Mouse (Mus musculus): ENCODE data around the gene Disc1. TPM values are rescaled to one million over a fixed set of nuclear protein-coding genes. Genes with fewer than 3 reads are reported as not detected.

The Disc1 gene
- polyA plus RNA-seq, 1 experiment from 2014 or later = 2.3 TPM

DNA sequence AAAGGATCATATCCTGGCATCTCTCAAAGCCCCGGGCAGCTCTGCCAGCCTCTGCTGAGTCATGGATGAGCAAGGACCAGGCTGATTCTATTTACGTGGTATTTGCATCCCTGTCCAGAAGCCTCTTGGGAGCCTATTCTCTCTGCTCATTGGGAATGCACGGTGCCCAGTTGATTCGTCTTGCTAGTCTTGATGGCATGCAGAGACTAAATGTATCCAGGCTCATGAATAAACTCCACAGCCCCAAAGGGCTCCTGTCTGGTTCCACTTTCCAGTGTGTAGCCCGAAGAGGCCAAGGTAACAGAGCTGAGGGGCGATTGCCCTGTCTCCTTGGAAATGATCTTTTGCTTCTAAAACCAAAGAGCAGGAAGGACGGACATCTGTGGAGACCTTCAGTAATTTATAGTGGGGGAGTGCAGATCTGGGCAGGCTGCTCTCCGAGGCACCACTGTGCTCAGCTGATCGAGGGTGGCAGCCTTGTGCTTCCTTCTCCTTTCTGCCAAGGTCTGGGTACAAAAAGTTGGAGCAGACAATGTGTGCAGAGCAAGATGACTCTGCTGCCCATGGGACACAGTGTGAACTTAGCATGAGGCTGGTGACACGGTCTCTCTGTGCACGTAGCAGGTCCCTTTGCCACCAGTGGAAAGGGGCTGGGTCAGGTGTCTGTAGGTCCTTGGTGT is 201.2 kb downstream of the Disc1 start:
- H3K4me3 ChIP-seq = peak overlapping the region; percentile 36; the same call in 1 of the 2 replicates
- peak; percentile 82 for ATAC-seq (ENCODE audit: low FRiP score, low read depth)
- peak overlapping the region; percentile 95 for H3K27ac ChIP-seq (replicated peaks)
- peaks cover 13% of the 10 kb centered on the region for H3K27me3 ChIP-seq
- no peaks in the 10 kb centered on the region for H3K9me3 ChIP-seq
- 38% methylated on average over 11 of the region's 11 CpGs for WGBS
- H3K4me1 ChIP-seq = peaks cover 30% of the 10 kb centered on the region
- peak overlapping the region; percentile 49; the same call in 1 of the 2 replicates for H3K9ac ChIP-seq (replicated peaks)
- H3K4me2 ChIP-seq (replicated peaks) = peak overlapping the region; percentile 57
- no peaks in the 10 kb centered on the region for H3K36me3 ChIP-seq

GRCm38 (mm10) chr8:125257660-125258059 is 203.7 kb downstream of the Disc1 start:
- ATAC-seq (ENCODE audit: low FRiP score, low read depth) = no peak
- 62% methylated on average over 2 of the region's 2 CpGs for WGBS

DNA sequence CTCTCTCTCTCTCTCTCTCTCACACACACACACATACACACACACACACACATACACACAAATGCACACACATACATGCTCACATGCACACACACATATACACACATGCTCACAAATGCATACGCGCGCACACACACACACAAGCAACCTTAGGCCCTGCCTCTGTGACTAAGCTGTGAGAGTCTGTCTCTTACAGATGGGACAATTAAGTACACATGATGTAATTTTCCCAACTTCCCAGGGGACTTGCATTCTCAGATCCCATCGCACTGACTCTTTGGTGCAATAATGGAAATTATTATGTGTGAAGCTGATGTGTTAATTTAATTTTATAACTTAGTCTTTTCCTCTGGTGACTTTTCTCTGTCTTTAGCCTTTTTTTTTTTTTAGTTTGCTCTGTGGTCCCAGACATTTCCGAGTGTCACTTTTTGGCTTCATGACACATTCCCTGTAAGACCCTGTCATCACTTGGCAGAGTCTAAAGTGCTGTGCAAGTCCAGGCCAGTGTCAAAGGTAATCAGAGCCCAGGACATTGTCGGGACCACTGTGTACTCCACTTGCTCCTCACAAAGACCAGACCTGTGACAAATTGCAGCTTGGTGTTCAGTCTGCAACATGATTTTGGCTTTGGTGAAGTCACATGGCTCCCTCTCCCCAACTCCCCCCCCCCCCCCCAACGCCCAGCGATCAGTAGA is 205.0 kb downstream of the Disc1 start:
- WGBS = 79% methylated on average over 8 of the region's 8 CpGs
- H3K9ac ChIP-seq (replicated peaks) = no peak overlapping the region
- 0 out of 2 replicates have a peak overlapping the region, but pooled peaks have one; percentile 30 for H3K27ac ChIP-seq (replicated peaks)
- no peak overlapping the region for H3K4me2 ChIP-seq (replicated peaks)
- H3K9me3 ChIP-seq = no peaks in the 10 kb centered on the region
- peaks cover 15% of the 10 kb centered on the region for H3K27me3 ChIP-seq
- no peak overlapping the region for H3K4me3 ChIP-seq
- H3K36me3 ChIP-seq = no peaks in the 10 kb centered on the region
- no peak for ATAC-seq (ENCODE audit: low FRiP score, low read depth)
- peaks cover 21% of the 10 kb centered on the region for H3K4me1 ChIP-seq

More at GRCm38 (mm10) chr8:125257660-125258059, 203.7 kb downstream of the Disc1 start:
- Histone ChIP-seq H3K36me3 (no peaks in the 10 kb centered on the region), H3K4me1 (peaks cover 30% of the 10 kb centered on the region), H3K4me3 (no peak overlapping the region), H3K4me2 (replicated peaks) (no peak overlapping the region), H3K27ac (replicated peaks) (no peak overlapping the region), H3K9ac (replicated peaks) (no peak overlapping the region), H3K27me3 (peaks cover 15% of the 10 kb centered on the region), H3K9me3 (no peaks in the 10 kb centered on the region)

- Histone ChIP-seq H3K4me2 (replicated peaks) (no peak overlapping the region), H3K9ac (replicated peaks) (no peak overlapping the region), H3K36me3 (no peaks in the 10 kb centered on the region), H3K4me3 (no peak overlapping the region), H3K27me3 (peaks cover 35% of the 10 kb centered on the region), H3K27ac (replicated peaks) (no peak overlapping the region), H3K9me3 (no peaks in the 10 kb centered on the region), H3K4me1 (peaks cover 15% of the 10 kb centered on the region)
- WGBS = 73% methylated on average over 6 of the region's 6 CpGs
- ATAC-seq (ENCODE audit: low FRiP score, low read depth) = no peak
Observed at GRCm38 (mm10) chr8:125268181-125268705, 214.2 kb downstream of the Disc1 start.

- peaks cover 29% of the 10 kb centered on the region for H3K27me3 ChIP-seq
- H3K4me1 ChIP-seq = peaks cover 15% of the 10 kb centered on the region
- no peaks in the 10 kb centered on the region for H3K36me3 ChIP-seq
- ATAC-seq (ENCODE audit: low FRiP score, low read depth) = no peak
- H3K9me3 ChIP-seq = peaks cover 10% of the 10 kb centered on the region; the same call in 1 of the 2 replicates
- H3K9ac ChIP-seq (replicated peaks) = no peak overlapping the region
- H3K27ac ChIP-seq (replicated peaks) = no peak overlapping the region
- WGBS = 83% methylated on average over 7 of the region's 7 CpGs
- H3K4me2 ChIP-seq (replicated peaks) = no peak overlapping the region
- H3K4me3 ChIP-seq = no peak overlapping the region
Observed at GRCm38 (mm10) chr8:125270292-125270691, 216.3 kb downstream of the Disc1 start.

DNA sequence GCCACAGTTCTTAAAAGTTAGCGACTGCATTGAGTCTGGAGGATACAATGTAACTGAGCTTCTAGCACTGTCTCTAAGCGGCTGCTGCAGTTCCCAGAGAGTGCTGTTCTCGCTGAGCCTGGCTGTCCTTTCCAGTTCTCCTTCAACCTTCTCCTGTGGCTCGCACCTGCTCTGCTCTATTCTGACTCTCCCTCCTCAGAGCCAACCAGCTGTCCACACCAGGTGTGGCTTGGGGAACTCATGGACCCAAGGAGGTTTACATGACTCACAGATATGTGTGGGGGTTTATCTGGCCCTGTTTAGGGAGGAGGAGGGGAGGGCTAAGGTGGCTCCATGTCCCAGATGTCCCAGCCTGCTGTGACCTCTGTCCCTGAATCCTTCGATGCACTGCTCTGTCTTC is 217.4 kb downstream of the Disc1 start:
- H3K36me3 ChIP-seq = no peaks in the 10 kb centered on the region
- peaks cover 15% of the 10 kb centered on the region for H3K4me1 ChIP-seq
- no peak overlapping the region for H3K4me3 ChIP-seq
- no peak overlapping the region for H3K4me2 ChIP-seq (replicated peaks)
- peaks cover 29% of the 10 kb centered on the region for H3K27me3 ChIP-seq
- no peak overlapping the region for H3K9ac ChIP-seq (replicated peaks)
- H3K9me3 ChIP-seq = peaks cover 11% of the 10 kb centered on the region; the same call in 1 of the 2 replicates
- no peak overlapping the region for H3K27ac ChIP-seq (replicated peaks)
- ATAC-seq (ENCODE audit: low FRiP score, low read depth) = no peak
- 66% methylated on average over 5 of the region's 5 CpGs for WGBS

- 24% methylated on average over 13 of the region's 13 CpGs for WGBS
- Histone ChIP-seq H3K36me3 (no peaks in the 10 kb centered on the region), H3K4me1 (peaks cover 21% of the 10 kb centered on the region), H3K9me3 (peaks cover 11% of the 10 kb centered on the region; the same call in 1 of the 2 replicates), H3K9ac (replicated peaks) (no peak overlapping the region), H3K4me3 (no peak overlapping the region), H3K4me2 (replicated peaks) (no peak overlapping the region), H3K27me3 (peaks cover 28% of the 10 kb centered on the region), H3K27ac (replicated peaks) (peak overlapping the region; percentile 0; the same call in 1 of the 2 replicates)
- no peak for ATAC-seq (ENCODE audit: low FRiP score, low read depth)
Observed at GRCm38 (mm10) chr8:125272089-125272866, 218.3 kb downstream of the Disc1 start.

DNA sequence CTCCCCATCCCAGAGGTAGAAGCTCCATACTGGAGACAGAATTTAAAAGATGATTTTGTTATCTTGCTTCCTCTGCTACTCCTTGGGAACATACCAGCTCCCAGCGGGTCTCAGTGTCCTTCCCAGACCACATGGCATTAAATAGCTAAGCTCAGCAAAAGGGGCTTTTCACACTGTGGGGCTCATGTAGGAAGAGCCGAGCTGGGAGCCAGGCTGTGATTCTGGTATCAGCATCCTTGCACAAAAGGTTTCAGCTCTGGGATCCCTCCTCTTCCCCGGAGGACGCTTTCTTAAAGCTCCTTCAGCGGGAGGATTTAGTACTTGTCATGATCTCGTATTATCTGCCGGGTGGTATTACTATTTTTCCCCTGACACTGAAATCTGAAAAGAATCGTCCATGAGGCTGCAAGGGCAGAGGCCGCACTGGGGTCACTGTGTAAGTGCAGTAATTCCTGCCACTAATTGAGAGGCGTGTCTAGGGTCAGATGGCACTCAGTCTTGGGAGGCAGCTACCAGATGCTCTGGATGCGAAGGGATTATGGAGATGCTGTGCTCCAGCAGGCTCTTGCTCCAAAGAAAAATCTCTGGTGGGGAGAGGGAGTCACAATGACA is 223.2 kb downstream of the Disc1 start:
- H3K9me3 ChIP-seq = peaks cover 11% of the 10 kb centered on the region; the same call in 1 of the 2 replicates
- H3K4me3 ChIP-seq = no peak overlapping the region
- H3K27me3 ChIP-seq = peaks cover 34% of the 10 kb centered on the region
- H3K9ac ChIP-seq (replicated peaks) = no peak overlapping the region
- peaks cover 27% of the 10 kb centered on the region for H3K4me1 ChIP-seq
- no peaks in the 10 kb centered on the region for H3K36me3 ChIP-seq
- 0 out of 2 replicates have a peak overlapping the region, but pooled peaks have one; percentile 12 for H3K4me2 ChIP-seq (replicated peaks)
- ATAC-seq (ENCODE audit: low FRiP score, low read depth) = peak; percentile 85
- peak overlapping the region; percentile 65 for H3K27ac ChIP-seq (replicated peaks)
- WGBS = 2% methylated on average over 11 of the region's 11 CpGs

GRCm38 (mm10) chr8:125279156-125279555 is 225.2 kb downstream of the Disc1 start:
- 88% methylated on average over 2 of the region's 2 CpGs for WGBS
- peaks cover 11% of the 10 kb centered on the region; the same call in 1 of the 2 replicates for H3K9me3 ChIP-seq
- H3K27ac ChIP-seq (replicated peaks) = no peak overlapping the region
- no peak overlapping the region for H3K4me2 ChIP-seq (replicated peaks)
- no peaks in the 10 kb centered on the region for H3K36me3 ChIP-seq
- H3K4me1 ChIP-seq = peaks cover 27% of the 10 kb centered on the region
- no peak overlapping the region for H3K9ac ChIP-seq (replicated peaks)
- H3K4me3 ChIP-seq = no peak overlapping the region
- peaks cover 34% of the 10 kb centered on the region for H3K27me3 ChIP-seq
- no peak for ATAC-seq (ENCODE audit: low FRiP score, low read depth)

GRCm38 (mm10) chr8:125279892-125280291 is 225.9 kb downstream of the Disc1 start:
- no peak for ATAC-seq (ENCODE audit: low FRiP score, low read depth)
- H3K4me2 ChIP-seq (replicated peaks) = no peak overlapping the region
- H3K27me3 ChIP-seq = peaks cover 41% of the 10 kb centered on the region
- no peak overlapping the region for H3K27ac ChIP-seq (replicated peaks)
- WGBS = 71% methylated on average over 4 of the region's 4 CpGs
- no peak overlapping the region for H3K9ac ChIP-seq (replicated peaks)
- H3K36me3 ChIP-seq = no peaks in the 10 kb centered on the region
- peaks cover 27% of the 10 kb centered on the region for H3K4me1 ChIP-seq
- peaks cover 6% of the 10 kb centered on the region; the same call in 1 of the 2 replicates for H3K9me3 ChIP-seq
- no peak overlapping the region for H3K4me3 ChIP-seq

DNA sequence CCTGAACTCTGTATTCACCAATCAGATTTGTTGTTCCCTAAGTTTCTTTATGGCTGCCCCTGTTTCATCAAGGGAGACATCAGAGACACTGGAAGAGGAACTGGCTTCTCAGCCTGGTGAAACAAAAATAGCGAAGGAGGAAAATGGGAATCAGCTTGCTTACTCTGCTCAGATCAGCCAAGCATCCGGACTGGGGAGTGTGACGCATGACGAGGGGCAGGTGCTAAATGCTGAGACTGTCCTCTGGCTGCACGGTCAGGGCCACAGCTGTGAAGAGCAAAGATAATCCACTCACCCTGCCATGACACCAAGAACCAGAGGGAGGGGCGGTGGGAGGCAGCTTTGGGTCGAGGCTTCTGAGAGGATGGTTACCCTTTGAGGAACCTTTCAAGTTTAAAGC is 228.5 kb downstream of the Disc1 start:
- WGBS = 39% methylated on average over 7 of the region's 7 CpGs
- H3K9me3 ChIP-seq = no peaks in the 10 kb centered on the region
- peaks cover 23% of the 10 kb centered on the region for H3K4me1 ChIP-seq
- no peaks in the 10 kb centered on the region for H3K36me3 ChIP-seq
- ATAC-seq (ENCODE audit: low FRiP score, low read depth) = no peak
- H3K4me3 ChIP-seq = no peak overlapping the region
- no peak overlapping the region for H3K27ac ChIP-seq (replicated peaks)
- H3K27me3 ChIP-seq = peaks cover 53% of the 10 kb centered on the region
- no peak overlapping the region for H3K9ac ChIP-seq (replicated peaks)
- no peak overlapping the region for H3K4me2 ChIP-seq (replicated peaks)
